Mouse (Mus musculus): Measurements from ENCODE around the gene AB124611.

DNA sequence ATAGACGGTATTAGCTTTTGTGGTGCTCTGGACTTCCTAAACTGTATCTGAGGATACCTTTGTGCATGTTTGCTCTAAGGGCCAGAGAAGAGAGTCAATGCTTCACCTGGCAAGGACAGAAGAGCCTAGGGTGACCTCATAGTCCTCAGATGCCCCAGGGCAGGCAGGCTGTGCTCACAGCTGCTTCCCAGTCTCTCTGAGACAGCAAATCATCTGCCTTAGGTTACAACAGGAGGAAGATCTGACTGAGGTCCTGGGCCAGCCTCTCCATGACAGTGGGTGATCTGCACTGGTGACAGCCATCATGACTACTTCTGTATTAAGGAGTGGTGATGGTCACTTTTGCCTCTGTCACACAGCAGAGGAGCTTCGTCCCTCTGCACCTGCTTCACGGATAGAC, 33.2 kb downstream of the AB124611 start:
- TF ChIP-seq EP300 (IDR thresholded peaks at IDR 0.05), result no peak
- no peak for TF ChIP-seq CTCF (IDR thresholded peaks at IDR 0.05)
